Mouse (Mus musculus) kidney, embryonic 14.5 days (tissue): ENCODE data around the gene Zbtb17. TPM values are rescaled to one million over a fixed set of nuclear protein-coding genes. Genes with fewer than 3 reads are reported as not detected.

Experiments
- ATAC-seq: fragments of 200-750 bp; cut with Nextera tagmentation; 2 replicates; pipeline ENCODE4 v1.8.0; 2017; ENCODE audit warnings: moderate number of reproducible peaks, mild to moderate bottlenecking, moderate TSS enrichment, moderate library complexity; ENCODE audit not compliant: low FRiP score, low TSS enrichment
- H3K27ac ChIP-seq: fragments of 300-500 bp; sonication (generic); 2 replicates; pipeline ENCODE4 v1.5.1; 2014; ENCODE audit warnings: low read depth, mild to moderate bottlenecking, low read length, moderate library complexity, mixed read lengths
- H3K27me3 ChIP-seq: fragments of 300-500 bp; sonication (generic); 2 replicates; pipeline ENCODE4 v1.6.1; 2014; ENCODE audit warnings: mild to moderate bottlenecking, low read length; ENCODE audit not compliant: control insufficient read depth, insufficient read depth
- H3K36me3 ChIP-seq: fragments of 300-500 bp; sonication (generic); 2 replicates; pipeline ENCODE4 v1.6.1; 2014; ENCODE audit warnings: low read length, mixed read lengths; ENCODE audit not compliant: control insufficient read depth, insufficient read depth
- H3K4me1 ChIP-seq: fragments of 300-500 bp; sonication (generic); 2 replicates; pipeline ENCODE4 v1.6.1; 2014; ENCODE audit warnings: low read length, mixed read lengths; ENCODE audit not compliant: control insufficient read depth, insufficient read depth
- H3K4me2 ChIP-seq: fragments of 300-500 bp; sonication (generic); replicated peaks from 2 replicates; pipeline ENCODE4 v1.6.1; 2014; ENCODE audit warnings: low read depth, mild to moderate bottlenecking, low read length
- H3K4me3 ChIP-seq: fragments of 300-500 bp; sonication (generic); 2 replicates; pipeline ENCODE4 v1.5.1; 2014; ENCODE audit warnings: mild to moderate bottlenecking, low read length
- H3K9ac ChIP-seq: fragments of 300-500 bp; sonication (generic); 2 replicates; pipeline ENCODE4 v1.6.1; 2014; ENCODE audit warnings: low read depth, mild to moderate bottlenecking, low read length, moderate library complexity
- H3K9me3 ChIP-seq: fragments of 300-500 bp; sonication (generic); 2 replicates; pipeline ENCODE4 v1.6.1; 2016; ENCODE audit warnings: low read length; ENCODE audit not compliant: control insufficient read depth
- WGBS: fragments of 180-500 bp; shearing (Covaris S2); extraction: QIAGEN DNeasy Blood & Tissue Kit; methylation state at CpG from one replicate; pipeline ENCODE4 v1.1.7; 2014; 5-methylcytosine and 5-hydroxymethylcytosine counted together
- polyA plus RNA-seq: library from polyadenylated mRNA; unstranded; fragments of >200 nt; fragmentation: Nextera tagmentation; extraction: Ambion mirVana; gene quantifications from 2 replicates; pipeline ENCODE4 v1.2.1, GENCODE M21; 2014

The Zbtb17 gene
- polyA plus RNA-seq, 1 experiment from 2014 or later: 37.3 TPM

GRCm38 (mm10) chr4:141408577-141408976 lies 35.9 kb upstream of the Zbtb17 start:
- no peak overlapping the region for H3K9ac ChIP-seq
- H3K36me3 ChIP-seq: no peaks in the 10 kb centered on the region
- H3K9me3 ChIP-seq: no peaks in the 10 kb centered on the region
- peaks cover 4% of the 10 kb centered on the region; the same call in 1 of the 2 replicates for H3K4me1 ChIP-seq
- no peak overlapping the region for H3K27ac ChIP-seq
- no peak overlapping the region for H3K4me2 ChIP-seq
- no peak for ATAC-seq
- no peak overlapping the region for H3K4me3 ChIP-seq
- no peaks in the 10 kb centered on the region; the same call in 1 of the 2 replicates for H3K27me3 ChIP-seq
- WGBS: 97% methylated on average over 3 of the region's 3 CpGs

- no peak for ATAC-seq
- Histone ChIP-seq H3K27me3 (no peaks in the 10 kb centered on the region), H3K4me1 (no peaks in the 10 kb centered on the region), H3K9me3 (no peaks in the 10 kb centered on the region), H3K36me3 (no peaks in the 10 kb centered on the region), H3K9ac (no peak overlapping the region), H3K27ac (no peak overlapping the region), H3K4me3 (no peak overlapping the region), H3K4me2 (no peak overlapping the region)
- WGBS: 18% methylated on average over 22 of the region's 22 CpGs
These were observed 32.9 kb upstream of the Zbtb17 start for GRCm38 (mm10) chr4:141411430-141411992.

GRCm38 (mm10) chr4:141415924-141416323 lies 28.5 kb upstream of the Zbtb17 start, which contains the start of gene Clcnkb:
Clcnkb (minus strand) TSS chr4:141416014.
- no peak for ATAC-seq
- H3K4me1 ChIP-seq: peaks cover 9% of the 10 kb centered on the region
- no peak within 1 kb of the TSS for H3K4me3 ChIP-seq
- H3K4me2 ChIP-seq: no peak within 1 kb of the TSS
- H3K27ac ChIP-seq: no peak within 1 kb of the TSS
- no peak within 1 kb of the TSS for H3K9ac ChIP-seq
- H3K9me3 ChIP-seq: no peaks in the 10 kb centered on the region
- H3K27me3 ChIP-seq: no peaks in the 10 kb centered on the region
- 68% methylated on average over 7 of the region's 7 CpGs for WGBS
- H3K36me3 ChIP-seq: no peaks in the 10 kb centered on the region

GRCm38 (mm10) chr4:141419398-141420191 lies 24.9 kb upstream of the Zbtb17 start:
- WGBS: 49% methylated on average over 27 of the region's 27 CpGs
- Histone ChIP-seq H3K4me1 (peaks cover 15% of the 10 kb centered on the region), H3K36me3 (no peaks in the 10 kb centered on the region), H3K27ac (no peak overlapping the region), H3K4me2 (no peak overlapping the region), H3K27me3 (no peaks in the 10 kb centered on the region), H3K4me3 (no peak overlapping the region), H3K9me3 (no peaks in the 10 kb centered on the region), H3K9ac (peak overlapping the region; percentile 40)
- peak; percentile 36; the same call in 1 of the 2 replicates for ATAC-seq

GRCm38 (mm10) chr4:141420192-141420829 lies 24.1 kb upstream of the Zbtb17 start, which contains the start of gene Hspb7:
Hspb7 (plus strand) TSS chr4:141420779.
- H3K9ac ChIP-seq: peak within 1 kb of the TSS; percentile 40
- no peaks in the 10 kb centered on the region for H3K27me3 ChIP-seq
- no peak for ATAC-seq
- no peak within 1 kb of the TSS for H3K4me2 ChIP-seq
- 43% methylated on average over 9 of the region's 9 CpGs for WGBS
- no peaks in the 10 kb centered on the region for H3K36me3 ChIP-seq
- no peak within 1 kb of the TSS for H3K4me3 ChIP-seq
- H3K9me3 ChIP-seq: no peaks in the 10 kb centered on the region
- H3K4me1 ChIP-seq: peaks cover 15% of the 10 kb centered on the region
- H3K27ac ChIP-seq: no peak within 1 kb of the TSS

GRCm38 (mm10) chr4:141420886-141421285 lies 23.6 kb upstream of the Zbtb17 start:
- H3K4me1 ChIP-seq: peaks cover 18% of the 10 kb centered on the region
- no peak overlapping the region for H3K27ac ChIP-seq
- no peaks in the 10 kb centered on the region for H3K27me3 ChIP-seq

GRCm38 (mm10) chr4:141421423-141421822 lies 23.0 kb upstream of the Zbtb17 start:
- Histone ChIP-seq H3K27me3 (no peaks in the 10 kb centered on the region), H3K4me3 (no peak overlapping the region), H3K4me1 (peaks cover 22% of the 10 kb centered on the region), H3K4me2 (no peak overlapping the region), H3K9ac (no peak overlapping the region), H3K27ac (no peak overlapping the region), H3K36me3 (no peaks in the 10 kb centered on the region), H3K9me3 (no peaks in the 10 kb centered on the region)
- 46% methylated on average over 14 of the region's 14 CpGs for WGBS
- ATAC-seq: no peak

More at GRCm38 (mm10) chr4:141420886-141421285, 23.6 kb upstream of the Zbtb17 start:
- no peak for ATAC-seq
- WGBS: 43% methylated on average over 9 of the region's 9 CpGs
- H3K36me3 ChIP-seq: no peaks in the 10 kb centered on the region
- H3K4me3 ChIP-seq: no peak overlapping the region
- H3K9me3 ChIP-seq: no peaks in the 10 kb centered on the region
- no peak overlapping the region for H3K9ac ChIP-seq
- no peak overlapping the region for H3K4me2 ChIP-seq

GRCm38 (mm10) chr4:141422841-141423240 lies 21.6 kb upstream of the Zbtb17 start:
- Histone ChIP-seq H3K27me3 (no peaks in the 10 kb centered on the region), H3K4me2 (no peak overlapping the region), H3K9me3 (no peaks in the 10 kb centered on the region), H3K9ac (no peak overlapping the region), H3K4me3 (no peak overlapping the region), H3K4me1 (peaks cover 22% of the 10 kb centered on the region), H3K36me3 (no peaks in the 10 kb centered on the region), H3K27ac (no peak overlapping the region)
- WGBS: 85% methylated on average over 5 of the region's 5 CpGs
- ATAC-seq: no peak

- H3K9me3 ChIP-seq: no peaks in the 10 kb centered on the region
- H3K27ac ChIP-seq: no peak overlapping the region
- H3K4me1 ChIP-seq: peaks cover 22% of the 10 kb centered on the region
- 93% methylated on average over 4 of the region's 5 CpGs for WGBS
- H3K4me2 ChIP-seq: no peak overlapping the region
- H3K36me3 ChIP-seq: no peaks in the 10 kb centered on the region
- ATAC-seq: no peak
- H3K9ac ChIP-seq: no peak overlapping the region
- H3K4me3 ChIP-seq: no peak overlapping the region
- no peaks in the 10 kb centered on the region for H3K27me3 ChIP-seq
These were observed 21.2 kb upstream of the Zbtb17 start for GRCm38 (mm10) chr4:141423288-141423687.
